Mouse (Mus musculus): ENCODE results near the gene Dhodh. TPM values are rescaled to one million over a fixed set of nuclear protein-coding genes. Genes with fewer than 3 reads are reported as not detected.

Dhodh gene
- total RNA-seq (2021) = 10 to 100 TPM; 22.5 to 25.1 TPM

GRCm38 (mm10) chr8:109608271-109609152 lies at the start of gene Dhodh:
Gene Dhodh, minus strand, starts transcription at chr8:109608673.
- DNase-seq (ENCODE audit: extremely low spot score in 1 of 2, low spot score in 1 of 2) = peak; percentile 87 to 95

DNA sequence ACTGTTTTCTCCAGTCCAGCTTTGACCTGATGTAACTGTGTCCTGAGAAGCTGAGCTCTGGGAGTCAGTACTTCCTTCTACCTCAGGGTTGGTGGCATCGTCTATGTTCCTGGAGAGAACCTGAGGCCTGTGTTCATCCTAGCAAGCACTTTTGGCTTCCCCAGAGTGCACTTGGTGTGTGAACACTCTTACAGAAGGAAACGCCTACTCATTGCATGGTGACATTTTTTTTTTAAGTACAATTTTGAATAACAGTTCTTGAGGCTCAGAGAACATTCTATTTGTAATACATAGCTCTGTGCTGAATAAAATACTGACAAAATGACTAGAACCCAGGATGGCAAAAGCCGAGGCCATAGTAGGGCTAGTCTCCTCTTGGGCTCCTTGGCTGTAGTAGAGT lies 48.4 kb upstream of the Dhodh start:
- no peak for DNase-seq (ENCODE audit: extremely low spot score in 1 of 2, low spot score in 1 of 2)

DNA sequence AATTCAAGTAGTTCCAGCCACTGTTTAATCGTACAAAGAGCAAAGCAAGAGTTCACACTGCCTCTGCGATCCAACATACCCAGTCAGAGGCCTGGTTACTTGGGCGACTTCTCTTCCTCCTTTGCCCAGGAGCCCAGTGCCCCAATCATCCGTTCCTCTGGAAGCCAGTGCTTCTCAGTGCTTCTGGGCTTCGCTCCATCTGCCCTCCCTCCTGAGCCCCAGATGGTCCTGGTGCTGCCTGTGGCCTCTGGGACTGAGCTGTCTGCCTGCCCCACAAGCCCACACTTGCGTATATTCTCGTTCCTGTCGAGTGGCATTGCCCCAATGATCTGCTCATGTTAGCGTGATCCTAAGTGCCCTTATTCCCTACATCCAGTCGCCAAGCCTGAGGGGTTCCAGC lies 42.3 kb upstream of the Dhodh start:
- DNase-seq (ENCODE audit: extremely low spot score in 1 of 2, low spot score in 1 of 2) = no peak

DNA sequence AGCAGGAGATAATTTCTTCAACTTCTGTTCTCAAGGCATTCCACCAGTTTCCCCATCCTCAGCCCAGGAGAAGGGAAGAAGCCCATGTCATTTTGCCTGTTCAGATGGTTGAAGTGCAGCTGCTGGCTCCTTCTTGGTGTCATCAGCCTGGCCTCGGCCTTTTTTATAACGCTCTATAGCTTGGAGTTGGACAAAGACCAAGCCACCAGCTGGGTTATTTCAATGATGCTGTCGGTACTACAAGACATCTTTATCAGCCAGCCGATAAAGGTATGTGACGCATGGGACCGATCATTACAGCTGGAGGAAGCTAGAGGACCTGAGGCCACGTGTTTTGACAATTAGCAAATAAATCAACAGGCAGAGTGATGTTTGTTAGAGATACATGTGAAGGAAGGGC lies 40.0 kb upstream of the Dhodh start:
- DNase-seq (ENCODE audit: extremely low spot score in 1 of 2, low spot score in 1 of 2) = no peak

DNA sequence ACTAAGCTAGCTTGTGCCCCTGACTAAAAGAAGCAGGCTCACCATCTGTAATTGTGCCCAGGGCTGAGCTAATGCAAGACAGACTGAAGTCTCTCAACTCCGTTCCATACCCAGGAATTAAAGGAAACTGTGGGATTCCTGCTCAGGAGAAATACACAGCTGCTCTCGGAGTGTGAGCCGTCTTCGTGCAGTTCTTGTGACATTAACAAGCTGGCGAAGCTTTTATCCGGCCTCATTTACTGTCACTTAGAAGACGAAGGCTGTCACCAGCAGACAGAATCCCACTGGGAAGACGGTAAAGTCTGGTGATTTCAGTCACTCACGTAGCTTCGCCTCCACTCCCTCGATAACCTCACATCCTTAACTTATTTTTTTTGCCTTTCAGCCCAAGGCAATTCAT lies 38.9 kb upstream of the Dhodh start:
- no peak for DNase-seq (ENCODE audit: extremely low spot score in 1 of 2, low spot score in 1 of 2)

- no peak for DNase-seq (ENCODE audit: extremely low spot score in 1 of 2, low spot score in 1 of 2)
Observed at GRCm38 (mm10) chr8:109641236-109641635, 32.8 kb upstream of the Dhodh start.

DNA sequence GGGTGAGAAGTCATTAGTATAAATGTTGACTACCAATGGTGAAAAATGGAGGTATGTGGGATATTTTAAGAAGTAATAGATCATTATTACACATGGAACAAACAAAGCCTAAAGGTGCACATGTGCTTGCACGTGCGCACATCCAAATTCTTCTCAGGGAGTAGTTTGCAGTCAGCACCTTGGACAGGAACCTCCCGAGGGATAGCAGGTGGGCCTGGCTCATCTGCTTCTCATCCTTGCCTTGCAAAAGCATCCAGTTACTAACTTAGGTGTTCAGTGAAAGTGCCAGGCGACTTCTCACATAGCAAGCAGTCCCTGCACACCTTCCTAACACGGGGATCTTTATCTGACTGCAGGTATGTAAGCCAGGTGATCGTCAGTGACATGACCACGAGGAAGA lies 31.9 kb upstream of the Dhodh start:
- no peak for DNase-seq (ENCODE audit: extremely low spot score in 1 of 2, low spot score in 1 of 2)

DNA sequence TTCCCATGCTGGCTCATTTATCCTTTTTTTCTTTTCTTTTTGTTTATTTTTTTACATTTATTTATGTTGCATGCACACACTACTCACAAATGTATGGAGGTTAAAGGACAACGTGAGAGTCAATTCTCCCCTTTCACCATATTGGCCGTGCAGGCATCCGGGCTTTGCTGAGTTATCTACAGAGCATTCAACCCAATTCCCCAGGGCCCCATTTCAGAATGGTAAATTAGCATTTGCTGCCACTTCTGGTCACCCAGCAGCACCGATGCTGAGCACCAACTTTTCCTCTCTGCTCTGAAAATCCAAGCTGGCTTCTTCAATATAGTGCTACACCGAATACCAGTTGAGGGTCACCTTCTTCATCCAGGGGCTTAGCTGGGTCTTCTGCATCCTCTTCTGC lies 30.4 kb upstream of the Dhodh start:
- DNase-seq (ENCODE audit: extremely low spot score in 1 of 2, low spot score in 1 of 2) = no peak

GRCm38 (mm10) chr8:109635146-109635545 lies 26.7 kb upstream of the Dhodh start:
- DNase-seq (ENCODE audit: extremely low spot score in 1 of 2, low spot score in 1 of 2) = no peak

- no peak for DNase-seq (ENCODE audit: extremely low spot score in 1 of 2, low spot score in 1 of 2)
Observed at GRCm38 (mm10) chr8:109632498-109632897, 24.0 kb upstream of the Dhodh start.

DNA sequence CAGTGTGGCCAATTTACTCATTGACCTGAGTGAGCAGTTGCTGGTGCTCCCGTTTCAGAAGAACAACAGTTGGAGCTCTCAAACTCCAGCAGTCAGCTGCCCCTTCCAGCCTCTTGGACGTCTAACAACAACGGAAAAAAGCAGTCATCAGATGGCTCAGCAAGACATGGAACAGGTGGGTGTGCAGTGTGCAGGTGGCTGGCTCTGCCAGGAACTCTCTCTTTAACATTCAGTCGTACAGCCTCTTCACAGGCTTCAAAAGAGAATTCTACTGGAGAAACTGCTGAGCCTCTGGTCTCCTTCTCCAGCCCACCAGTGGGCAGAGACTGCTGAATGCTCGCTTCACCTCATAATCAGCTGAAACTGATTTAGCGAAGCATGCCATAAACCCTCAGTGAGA lies 20.2 kb upstream of the Dhodh start:
- DNase-seq (ENCODE audit: extremely low spot score in 1 of 2, low spot score in 1 of 2) = no peak

GRCm38 (mm10) chr8:109615569-109615968 lies 7.1 kb upstream of the Dhodh start:
- no peak for DNase-seq (ENCODE audit: extremely low spot score in 1 of 2, low spot score in 1 of 2)

DNA sequence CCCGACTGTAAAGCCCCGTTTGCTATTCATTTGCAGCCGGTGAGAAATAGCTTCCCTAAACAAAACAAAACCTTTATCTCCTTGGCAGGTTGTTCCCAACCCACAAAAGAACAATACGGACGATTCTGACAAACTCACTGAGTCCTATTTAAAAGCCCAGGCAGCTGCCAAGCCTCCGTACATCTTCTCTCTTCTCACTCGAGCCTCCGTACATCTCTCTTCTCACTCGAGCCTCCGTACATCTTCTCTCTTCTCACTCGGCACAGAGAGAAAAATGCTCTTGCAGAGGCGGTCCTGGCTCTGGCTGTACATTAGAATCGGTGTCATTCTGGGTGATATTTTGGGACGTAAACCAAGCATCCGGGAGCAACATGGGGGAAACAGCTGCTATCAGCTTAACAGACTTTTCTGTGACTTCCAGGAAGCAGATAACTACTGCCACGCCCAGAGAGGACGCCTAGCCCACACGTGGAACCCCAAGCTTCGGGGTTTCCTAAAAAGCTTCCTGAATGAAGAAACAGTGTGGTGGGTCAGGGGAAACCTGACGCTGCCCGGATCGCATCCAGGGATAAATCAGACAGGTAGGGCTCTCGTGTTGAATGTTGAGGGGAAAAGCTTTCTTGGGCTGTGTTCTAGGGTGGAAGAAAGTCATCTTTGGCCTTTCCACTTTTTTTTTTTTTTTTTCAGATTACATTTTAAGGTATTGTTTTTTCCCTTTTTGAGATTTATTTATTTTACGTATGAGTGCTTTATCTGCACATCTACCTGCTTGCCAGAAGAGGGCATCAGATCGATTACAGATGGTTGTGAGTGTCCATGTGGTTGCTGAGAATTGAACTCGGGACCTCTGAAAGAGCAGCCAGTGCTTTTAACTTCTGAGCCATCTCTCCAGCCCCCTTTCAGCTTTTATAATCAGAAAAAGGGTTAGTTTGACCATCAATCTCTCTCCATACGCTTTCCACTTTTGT lies 6.1 kb upstream of the Dhodh start, which contains the start of gene Pkd1l3:
Gene Pkd1l3 (plus strand): TSS at position 275 of the 968 bp plus-strand sequence.
- no peak for DNase-seq (ENCODE audit: extremely low spot score in 1 of 2, low spot score in 1 of 2)

DNA sequence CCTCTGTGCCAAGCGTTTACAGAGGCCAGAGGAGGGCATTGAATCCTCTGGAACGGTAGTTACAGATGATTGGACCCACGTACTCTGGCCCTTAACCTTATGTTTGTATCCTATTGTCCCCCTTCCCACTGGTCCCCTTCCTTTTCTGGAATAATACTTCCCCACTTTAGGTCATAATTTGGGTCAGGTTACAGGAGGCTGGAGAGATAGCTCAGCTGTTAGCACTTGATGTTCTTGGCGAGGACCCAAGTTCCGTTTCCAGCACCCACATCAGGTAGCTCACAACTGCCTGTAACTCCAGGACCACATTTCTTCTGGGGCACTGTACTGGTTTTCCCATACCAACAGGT lies 655 bp upstream of the Dhodh start:
- no peak for DNase-seq (ENCODE audit: extremely low spot score in 1 of 2, low spot score in 1 of 2)

DNA sequence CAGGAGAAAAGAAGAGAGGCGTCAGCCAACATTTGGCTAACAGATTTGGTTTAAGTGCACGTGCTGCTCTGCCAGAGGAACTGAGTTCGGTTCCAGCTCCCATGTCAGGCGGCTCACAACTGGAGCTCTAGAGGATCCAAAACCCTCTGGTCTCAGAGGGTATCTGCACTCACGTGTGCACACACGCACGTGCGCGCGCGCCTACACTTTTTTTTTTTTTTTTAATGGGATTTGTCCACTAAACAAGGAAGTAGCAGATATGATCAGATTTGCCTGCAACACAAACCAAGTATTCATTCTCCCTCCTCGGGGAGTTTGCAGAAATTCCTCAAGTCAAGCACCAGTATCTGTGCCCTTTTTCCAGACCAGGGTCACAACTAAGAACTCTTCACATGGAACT lies 823 bp downstream of the Dhodh start:
- no peak for DNase-seq (ENCODE audit: extremely low spot score in 1 of 2, low spot score in 1 of 2)

GRCm38 (mm10) chr8:109606725-109607124 lies 1.7 kb downstream of the Dhodh start:
- no peak for DNase-seq (ENCODE audit: extremely low spot score in 1 of 2, low spot score in 1 of 2)

DNA sequence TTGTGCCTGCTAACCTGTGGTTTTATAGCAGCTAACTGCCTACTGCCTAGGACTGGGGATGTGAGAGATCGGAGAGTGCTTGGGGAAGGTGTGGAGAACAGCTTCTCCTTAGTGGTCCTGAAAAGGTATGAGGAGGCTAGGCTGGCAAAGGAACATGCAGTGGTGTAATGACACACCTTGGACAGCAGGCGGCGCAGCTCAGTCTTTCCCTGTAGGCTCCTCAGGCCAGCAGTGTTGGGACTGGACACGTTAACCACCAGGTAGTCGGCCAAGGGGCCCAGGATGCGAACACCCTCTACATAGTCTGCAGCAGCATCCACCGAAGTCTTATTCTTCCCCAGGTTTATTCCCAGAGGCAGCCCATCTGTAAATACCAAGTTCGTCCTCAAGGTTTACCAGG lies 12.6 kb downstream of the Dhodh start:
- peak in 1 of 2 experiments; percentile 68 for DNase-seq (ENCODE audit: extremely low spot score in 1 of 2, low spot score in 1 of 2)

- DNase-seq (ENCODE audit: extremely low spot score in 1 of 2, low spot score in 1 of 2) = no peak
Observed at GRCm38 (mm10) chr8:109593117-109593788, 15.2 kb downstream of the Dhodh start.

- no peak for DNase-seq (ENCODE audit: extremely low spot score in 1 of 2, low spot score in 1 of 2)
Observed at GRCm38 (mm10) chr8:109592164-109592563, 16.3 kb downstream of the Dhodh start.

DNA sequence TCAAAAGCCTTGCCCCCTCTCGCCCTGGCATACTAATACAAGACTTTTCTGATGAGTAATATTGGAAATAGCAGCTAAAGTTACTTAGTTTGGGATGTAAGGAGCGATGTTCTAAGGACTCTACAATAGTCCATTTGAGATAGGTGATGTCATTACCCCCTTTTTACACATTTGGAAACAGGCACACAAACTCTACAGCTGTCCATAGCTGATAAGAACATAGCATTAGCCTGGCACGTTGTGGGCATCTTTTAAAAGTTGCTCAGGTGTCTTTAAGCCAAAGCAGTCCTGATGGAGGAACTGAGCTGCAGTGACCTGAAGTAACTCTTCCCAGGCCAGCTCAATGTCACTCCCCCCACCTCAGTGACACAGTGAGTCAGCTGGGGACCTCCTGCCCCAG lies 17.1 kb downstream of the Dhodh start:
- DNase-seq (ENCODE audit: extremely low spot score in 1 of 2, low spot score in 1 of 2) = no peak

GRCm38 (mm10) chr8:109590901-109591300 lies 17.6 kb downstream of the Dhodh start:
- no peak for DNase-seq (ENCODE audit: extremely low spot score in 1 of 2, low spot score in 1 of 2)

Data from layer of hippocampus, postnatal 25 days (tissue).